Mouse (Mus musculus) cortical plate, adult 2 months (tissue): ENCODE measurements at regions not wholly inside any gene's neighbourhood (a gene's known extent, or its start where the extent isn't known, plus 50 kb on each side); places are given as distances from the start of the nearest gene placed in this dataset.
"Not testable (repeated sequence)": the region's sequence is repeated elsewhere in the genome, so short reads cannot be mapped to it uniquely, and the experiment has no call there.

ENCODE experiments used
- H3K27ac ChIP-seq: fragments of 200-500 bp; 2 replicates; pipeline ENCODE4 v1.5.1; 2012; ENCODE audit warnings: low read length, control low read depth, inconsistent platforms; ENCODE audit not compliant: insufficient read depth
- H3K4me1 ChIP-seq: fragments of 200-500 bp; 2 replicates; pipeline ENCODE4 v1.6.1; 2011; ENCODE audit warnings: low read length; ENCODE audit not compliant: control insufficient read depth, insufficient read depth
- H3K4me3 ChIP-seq: fragments of 200-500 bp; 2 replicates; pipeline ENCODE4 v1.5.1; 2011; ENCODE audit warnings: mild to moderate bottlenecking, low read length, control low read depth; ENCODE audit not compliant: insufficient read depth
- CTCF ChIP-seq: fragments of 200-500 bp; IDR thresholded peaks from 2 replicates; pipeline ENCODE4 v1.5.1; 2011; ENCODE audit warnings: mild to moderate bottlenecking, control low read depth, low read length; ENCODE audit not compliant: insufficient read depth; ENCODE audit errors: extremely low read depth
- POLR2A ChIP-seq: fragments of 200-500 bp; IDR thresholded peaks from 2 replicates; pipeline ENCODE4 v1.6.1; 2011; ENCODE audit warnings: mild to moderate bottlenecking, low read length, control low read depth; ENCODE audit not compliant: insufficient read depth; ENCODE audit errors: extremely low read depth

DNA sequence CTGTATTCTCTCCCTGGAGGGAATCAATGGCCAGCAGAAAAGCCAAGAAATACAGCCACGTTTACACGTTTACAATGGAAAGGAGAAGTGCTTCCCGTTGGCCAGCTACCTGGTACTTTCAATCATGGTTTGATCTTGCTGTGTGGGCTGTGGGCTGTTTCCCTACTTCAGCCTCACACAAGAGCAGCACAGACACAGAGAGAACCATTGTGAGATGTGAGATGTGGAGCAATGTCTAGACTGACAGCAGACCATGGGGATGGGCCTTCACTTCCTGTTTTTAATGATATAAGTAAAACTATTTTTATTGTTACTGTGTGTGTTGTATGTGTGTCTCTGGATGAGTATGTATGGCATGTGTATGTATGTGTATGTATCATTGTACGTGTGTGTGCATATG, 156.2 kb downstream of the Mterf1b start:
- Histone ChIP-seq H3K4me3 (no peak overlapping the region), H3K4me1 (no peaks in the 10 kb centered on the region), H3K27ac (no peak overlapping the region)
- TF ChIP-seq CTCF (no peak), POLR2A (no peak)

- TF ChIP-seq POLR2A: no peak
- no peak for TF ChIP-seq CTCF
- no peak overlapping the region for H3K27ac ChIP-seq
- H3K4me3 ChIP-seq: no peak overlapping the region
- H3K4me1 ChIP-seq: no peaks in the 10 kb centered on the region
Observed at GRCm38 (mm10) chr5:4349943-4350342, 157.8 kb downstream of the Mterf1b start.

GRCm38 (mm10) chr5:4355609-4356224, 163.6 kb downstream of the Mterf1b start:
- Histone ChIP-seq H3K4me1 (no peaks in the 10 kb centered on the region), H3K27ac (no peak overlapping the region), H3K4me3 (no peak overlapping the region)
- no peak for TF ChIP-seq POLR2A
- no peak for TF ChIP-seq CTCF

DNA sequence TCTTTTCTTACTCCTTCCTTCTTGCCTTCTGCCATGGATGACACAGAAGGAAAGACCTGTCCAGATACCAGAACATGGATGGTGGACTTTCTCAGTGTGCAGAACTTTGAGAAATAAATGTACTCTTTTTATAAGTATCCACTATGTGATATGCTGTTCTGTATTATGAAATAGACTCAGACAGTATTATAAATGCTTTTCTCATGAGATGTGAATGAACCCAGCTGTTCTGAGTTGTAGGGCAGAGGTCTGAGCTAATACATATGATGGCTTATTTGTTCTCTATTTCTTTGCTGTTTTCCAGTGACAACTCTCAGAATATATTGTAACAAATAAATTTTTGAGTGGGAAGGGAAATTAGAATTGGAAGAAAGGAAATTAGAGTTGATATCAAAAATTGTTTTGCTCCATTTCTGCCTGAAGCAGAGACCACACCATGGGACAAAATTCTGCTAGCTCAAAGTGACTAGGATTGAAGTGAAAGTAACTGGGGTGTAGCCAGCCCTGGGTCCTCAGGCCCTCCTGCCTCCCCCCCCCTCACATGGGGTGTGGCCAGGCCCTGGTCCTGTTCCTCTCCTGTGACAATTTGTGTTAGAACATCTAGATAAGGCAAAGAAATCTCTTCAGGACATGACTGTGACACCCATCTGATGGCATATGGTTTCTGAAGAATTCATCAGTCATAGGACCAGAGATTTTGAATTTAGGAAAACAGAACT, 164.5 kb downstream of the Mterf1b start:
- H3K27ac ChIP-seq, H3K4me3 ChIP-seq, H3K4me1 ChIP-seq: not testable (repeated sequence)

- H3K4me3 ChIP-seq, H3K27ac ChIP-seq, H3K4me1 ChIP-seq: not testable (repeated sequence)
Observed at GRCm38 (mm10) chr5:4361547-4361946, 169.4 kb downstream of the Mterf1b start.

DNA sequence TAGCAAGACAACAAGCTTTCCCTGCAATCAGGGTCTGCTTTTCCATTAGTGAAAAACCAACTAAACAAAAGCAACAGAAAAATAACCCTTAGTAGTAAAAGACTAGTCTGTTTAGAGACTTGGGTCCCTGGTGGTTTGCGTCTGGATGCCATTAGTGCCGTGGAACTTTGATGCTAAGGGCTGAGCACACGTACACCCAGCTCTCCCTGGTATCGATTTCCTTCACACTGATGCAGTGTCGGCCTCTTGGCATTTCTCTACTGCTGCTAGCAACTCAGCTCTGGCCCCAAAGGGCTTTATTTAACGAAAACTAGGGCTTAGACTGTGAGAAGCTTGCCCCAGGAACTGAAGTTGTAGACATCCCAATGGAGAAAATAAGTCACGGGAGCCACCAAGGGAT, 192.6 kb downstream of the Mterf1b start:
- not testable (repeated sequence) for H3K4me3 ChIP-seq, H3K4me1 ChIP-seq, H3K27ac ChIP-seq

DNA sequence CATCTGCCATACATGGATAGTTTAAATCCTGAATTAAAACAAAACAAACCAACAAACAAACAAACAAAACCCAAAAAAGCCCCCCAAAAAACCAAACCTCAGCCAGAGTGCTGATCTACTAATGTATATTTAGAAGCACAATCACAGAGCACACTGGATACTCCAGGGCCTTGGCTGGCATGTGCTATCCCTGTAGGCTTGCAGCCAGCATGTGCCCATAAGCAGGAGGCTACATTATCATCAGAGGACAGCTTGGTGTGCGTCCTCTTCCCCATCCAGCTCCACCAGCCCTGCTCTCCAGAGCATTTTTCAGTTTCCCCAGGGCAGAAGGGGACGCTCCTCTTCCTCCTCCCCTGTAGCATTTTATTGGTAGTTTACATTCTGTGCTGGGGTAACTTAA, 198.9 kb downstream of the Mterf1b start:
- Histone ChIP-seq H3K27ac (no peak overlapping the region), H3K4me1 (no peaks in the 10 kb centered on the region), H3K4me3 (no peak overlapping the region)
- TF ChIP-seq CTCF: no peak

DNA sequence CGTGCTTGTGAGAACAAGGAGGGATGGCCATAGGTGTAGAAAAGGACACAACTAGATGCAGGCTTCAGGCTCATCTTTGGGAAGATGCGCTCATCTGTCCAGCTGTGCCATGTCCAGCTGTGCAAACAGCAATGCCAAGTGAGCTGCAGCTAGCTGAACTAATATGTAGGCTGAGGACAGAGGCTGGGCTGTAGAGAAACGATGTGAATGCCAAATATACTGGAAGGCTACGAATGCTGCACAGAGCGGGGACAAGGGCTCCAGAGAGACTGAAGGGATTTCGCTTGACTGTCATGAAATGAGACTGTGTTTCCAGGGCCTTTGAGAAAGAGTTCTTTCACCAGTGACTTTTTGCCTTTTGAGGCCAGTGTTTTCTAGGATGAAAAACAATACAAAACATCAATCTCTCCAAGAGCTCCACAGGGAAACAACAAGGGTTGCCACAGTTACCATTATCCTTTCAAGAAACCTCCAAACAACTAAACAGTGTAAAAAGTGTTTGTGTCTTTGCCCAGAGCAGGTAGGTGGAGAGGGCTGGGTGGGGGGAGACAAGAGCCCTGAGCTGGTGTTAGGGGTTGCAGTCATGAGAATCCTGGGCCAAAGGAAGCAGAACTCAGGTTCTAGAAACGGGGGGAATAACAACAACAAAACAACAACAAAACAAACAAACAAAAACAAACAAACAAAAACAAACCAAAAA, 202.3 kb downstream of the Mterf1b start:
- H3K4me1 ChIP-seq, H3K27ac ChIP-seq, H3K4me3 ChIP-seq: not testable (repeated sequence)

DNA sequence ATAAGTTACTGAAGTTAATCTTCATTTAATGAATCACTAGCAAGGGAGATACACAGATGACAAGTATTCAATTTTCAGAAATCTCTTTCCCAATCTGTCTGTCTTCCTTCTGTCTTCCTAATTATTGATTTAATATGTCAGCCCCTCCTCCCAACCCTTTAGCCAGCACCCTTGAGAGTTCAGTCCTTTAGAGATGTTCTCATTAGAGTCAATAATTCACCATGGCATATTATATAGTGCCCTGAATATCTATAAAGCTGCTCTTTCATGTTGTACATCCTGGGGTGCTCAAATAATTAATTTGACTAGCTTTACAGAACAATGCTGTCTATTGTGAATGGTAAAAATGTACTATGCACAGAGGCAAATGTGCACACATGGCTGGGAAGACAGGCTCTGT, 205.9 kb downstream of the Mterf1b start:
- TF ChIP-seq CTCF (no peak), POLR2A (no peak)
- Histone ChIP-seq H3K4me3 (no peak overlapping the region), H3K27ac (no peak overlapping the region), H3K4me1 (no peaks in the 10 kb centered on the region)

DNA sequence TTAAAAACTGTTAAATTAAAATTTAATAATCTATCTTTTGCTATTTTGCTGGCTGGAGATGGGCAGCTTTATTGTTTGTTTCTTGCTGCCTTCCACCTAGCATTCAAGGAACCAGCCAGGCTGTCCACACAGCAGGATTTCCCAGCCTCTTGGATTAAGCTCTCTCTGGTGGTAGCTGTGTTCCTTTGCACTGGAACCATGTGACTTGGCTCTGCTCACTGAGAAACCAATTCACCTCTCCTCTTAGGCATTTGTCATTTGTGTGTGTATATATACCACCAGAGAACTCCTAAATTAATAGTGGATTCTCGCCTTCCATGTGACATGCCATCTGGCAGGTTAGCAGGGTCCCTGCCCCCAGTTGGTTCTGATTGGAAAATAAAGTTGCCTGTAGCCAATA, 225.6 kb downstream of the Mterf1b start:
- H3K4me3 ChIP-seq: no peak overlapping the region
- no peaks in the 10 kb centered on the region for H3K4me1 ChIP-seq
- no peak overlapping the region for H3K27ac ChIP-seq
- TF ChIP-seq POLR2A (no peak), CTCF (no peak)
